Mouse (Mus musculus) right cerebral cortex, postnatal 4 days (tissue): ENCODE measurements at regions not wholly inside any gene's neighbourhood (a gene's known extent, or its start where the extent isn't known, plus 50 kb on each side); places are given as distances from the start of the nearest gene placed in this dataset.

Experiments
- DNase-seq: peaks from one replicate; pipeline ENCODE4 v3.0.0-alpha.2; 2022

DNA sequence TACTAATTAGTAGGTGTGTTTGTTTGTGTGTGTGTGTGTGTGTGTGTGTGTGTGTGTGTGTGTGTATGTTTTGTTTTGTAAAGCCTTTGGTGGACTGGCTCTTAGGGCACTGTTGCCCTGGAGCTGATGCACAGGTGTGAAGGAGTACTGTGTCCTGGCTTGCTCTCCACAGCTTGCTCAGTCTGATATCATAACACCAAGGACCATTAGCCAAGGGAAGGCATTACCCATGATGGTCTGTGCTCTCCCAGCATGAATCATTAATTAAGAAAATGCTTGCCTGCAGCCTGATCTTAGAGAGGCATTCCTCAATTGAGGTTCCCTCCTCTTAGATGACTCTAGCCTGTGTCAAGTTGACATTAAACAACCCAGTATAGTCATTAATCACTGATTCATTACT lies 54.7 kb downstream of the Spry2 start:
- no peak for DNase-seq

DNA sequence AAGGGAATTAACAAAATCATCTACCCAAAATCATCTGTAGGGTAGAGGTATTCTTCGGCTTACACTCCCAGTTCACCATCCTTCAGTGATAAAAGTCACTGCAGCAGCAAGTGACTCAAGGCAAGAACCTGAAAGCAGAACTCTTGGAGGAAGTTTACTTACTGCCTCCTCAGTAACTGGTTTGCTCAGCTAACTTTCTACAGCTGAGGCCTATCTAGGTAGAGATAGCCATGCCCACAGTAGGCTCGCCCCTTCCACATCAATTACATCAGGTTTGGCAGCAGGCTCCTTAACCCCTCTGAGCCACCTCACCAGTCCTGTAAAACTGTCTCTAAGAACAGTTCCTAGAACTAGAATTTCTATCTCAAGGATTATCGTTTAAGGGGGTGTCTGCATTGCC lies 59.1 kb downstream of the Spry2 start:
- DNase-seq: no peak

DNA sequence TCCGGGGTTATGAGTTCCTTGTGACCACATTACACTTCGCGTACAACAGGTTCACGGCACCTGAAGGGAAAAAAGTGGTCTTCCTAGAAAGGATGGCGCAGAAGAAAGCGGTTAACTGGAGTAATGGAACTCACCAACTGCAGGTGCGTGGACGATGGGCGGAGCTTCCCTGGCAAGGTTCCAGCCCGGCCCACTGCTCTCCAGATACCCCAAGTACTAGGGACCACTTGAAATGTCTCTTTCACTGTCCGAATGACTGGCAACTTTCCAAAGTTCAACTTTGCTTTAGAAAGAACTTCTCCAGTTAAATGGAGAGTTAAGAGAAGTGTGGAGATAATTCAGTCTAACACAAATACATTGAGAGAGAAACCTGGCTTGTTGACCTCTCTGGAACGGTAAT lies 65.9 kb downstream of the Spry2 start:
- no peak for DNase-seq

DNA sequence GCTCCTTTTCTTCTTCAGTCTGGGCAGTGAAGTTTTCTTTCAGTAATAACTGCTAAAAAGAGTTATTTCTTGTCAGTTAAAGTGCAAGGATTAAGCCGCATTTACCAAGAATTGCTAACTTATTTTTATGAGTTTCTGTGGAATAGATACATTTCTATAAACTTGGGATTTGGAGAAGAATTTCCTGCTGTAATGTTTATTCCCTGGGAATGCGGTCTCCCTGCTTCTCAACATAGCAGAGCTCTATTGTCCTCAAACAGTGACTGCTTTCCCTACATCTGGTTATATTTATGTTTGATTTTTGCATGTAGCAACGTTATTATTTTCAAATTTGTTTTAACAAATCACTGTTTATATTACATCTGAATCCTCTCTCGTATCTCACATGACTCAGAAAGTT lies 66.3 kb downstream of the Spry2 start:
- DNase-seq: no peak

GRCm38 (mm10) chr14:105823129-105823528 lies 73.5 kb downstream of the Spry2 start:
- DNase-seq: no peak

DNA sequence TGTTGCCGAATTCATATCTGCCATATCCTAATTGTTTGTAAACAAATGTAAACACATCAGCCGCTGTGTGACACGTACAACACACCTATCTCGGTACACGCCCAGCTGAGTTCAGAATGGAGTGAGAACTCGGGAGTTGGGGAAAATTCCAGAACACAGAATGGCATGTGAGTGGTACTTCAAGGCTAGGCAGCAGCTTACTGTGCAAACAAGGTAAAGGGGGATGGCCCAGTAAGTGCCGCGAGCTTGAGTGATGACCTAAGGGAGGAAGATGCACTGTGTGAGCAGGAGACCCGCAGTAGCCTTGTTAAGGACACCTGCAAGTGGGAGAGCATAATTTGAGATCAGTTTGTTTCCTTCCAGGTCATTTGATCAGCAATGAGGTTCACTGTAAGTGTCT lies 74.0 kb downstream of the Spry2 start:
- no peak for DNase-seq

- DNase-seq: no peak
These were observed 77.1 kb downstream of the Spry2 start for GRCm38 (mm10) chr14:105819534-105819933.

DNA sequence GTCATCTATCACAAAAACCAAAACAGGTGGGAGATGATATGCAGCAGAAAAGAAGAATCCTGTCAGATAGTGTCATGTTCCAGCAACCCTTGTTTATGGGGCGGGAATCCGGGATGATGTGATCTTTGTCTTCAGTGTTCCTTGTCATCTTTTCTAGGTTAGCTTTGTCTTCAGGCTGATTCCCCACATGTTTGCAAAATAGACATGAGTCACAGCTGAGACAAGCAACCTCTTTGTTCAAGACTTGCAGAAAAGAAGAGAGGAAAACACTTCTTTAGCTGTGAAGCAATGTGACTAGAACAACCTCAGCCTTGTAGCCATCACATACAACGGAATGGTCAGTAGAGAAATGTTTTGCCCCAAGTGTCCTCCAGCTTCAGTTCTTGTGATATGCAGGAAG lies 77.8 kb downstream of the Spry2 start:
- DNase-seq: no peak

GRCm38 (mm10) chr14:105817481-105817880 lies 79.1 kb downstream of the Spry2 start:
- no peak for DNase-seq

- no peak for DNase-seq
These were observed 80.8 kb downstream of the Spry2 start for GRCm38 (mm10) chr14:105815827-105816226.

- DNase-seq: no peak
These were observed 81.3 kb downstream of the Spry2 start for GRCm38 (mm10) chr14:105815281-105815680.

- DNase-seq: no peak
These were observed 83.0 kb downstream of the Spry2 start for GRCm38 (mm10) chr14:105813661-105814060.

GRCm38 (mm10) chr14:105813097-105813496 lies 83.5 kb downstream of the Spry2 start:
- no peak for DNase-seq

- DNase-seq: no peak
These were observed 90.9 kb downstream of the Spry2 start for GRCm38 (mm10) chr14:105805762-105806161.

GRCm38 (mm10) chr14:105805362-105805761 lies 91.3 kb downstream of the Spry2 start:
- DNase-seq: no peak

GRCm38 (mm10) chr14:105804761-105805160 lies 91.9 kb downstream of the Spry2 start:
- DNase-seq: no peak

DNA sequence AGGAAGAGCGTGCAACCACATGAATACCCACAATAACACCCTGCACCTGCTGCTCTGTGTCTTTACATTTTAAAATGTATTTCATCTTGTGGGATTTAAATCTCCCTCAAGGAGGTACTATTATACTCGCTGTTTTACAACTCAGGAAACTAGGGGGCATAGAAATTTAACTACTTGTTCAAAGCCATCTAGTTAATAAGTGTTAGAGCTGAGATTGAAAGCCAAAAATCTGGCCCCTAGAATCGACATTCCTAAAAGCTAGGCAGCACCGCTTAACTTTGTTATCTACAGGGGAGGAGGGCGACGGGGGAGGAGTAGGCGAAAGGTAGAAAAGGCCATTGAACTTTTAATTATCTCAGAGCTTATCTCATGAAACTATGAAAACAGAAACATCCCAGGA lies 93.3 kb downstream of the Spry2 start:
- no peak for DNase-seq

- DNase-seq: no peak
These were observed 93.9 kb downstream of the Spry2 start for GRCm38 (mm10) chr14:105802529-105803280.

- no peak for DNase-seq
These were observed 96.3 kb downstream of the Spry2 start for GRCm38 (mm10) chr14:105800142-105800925.

DNA sequence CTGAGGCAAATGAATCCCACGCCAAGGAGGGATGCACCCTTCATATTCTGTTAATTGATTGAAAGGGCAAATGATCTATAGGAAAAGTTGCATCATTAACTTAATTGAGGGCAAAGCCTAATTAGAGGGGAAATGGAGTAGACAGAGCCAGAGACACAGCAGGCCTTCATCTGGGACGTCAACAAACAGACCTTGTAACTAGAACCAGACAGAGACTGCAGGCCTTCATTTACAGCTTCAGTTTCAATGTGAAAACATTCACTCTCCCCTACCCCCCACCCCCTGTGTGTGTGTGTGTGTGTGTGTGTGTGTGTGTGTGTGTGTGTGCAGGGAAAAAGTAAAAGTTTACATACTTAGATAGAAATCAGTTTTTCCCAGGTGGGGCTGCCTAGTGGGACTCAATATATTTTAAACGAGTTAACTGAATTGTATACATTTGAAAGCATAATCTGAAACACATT lies 97.2 kb downstream of the Spry2 start:
- no peak for DNase-seq

DNA sequence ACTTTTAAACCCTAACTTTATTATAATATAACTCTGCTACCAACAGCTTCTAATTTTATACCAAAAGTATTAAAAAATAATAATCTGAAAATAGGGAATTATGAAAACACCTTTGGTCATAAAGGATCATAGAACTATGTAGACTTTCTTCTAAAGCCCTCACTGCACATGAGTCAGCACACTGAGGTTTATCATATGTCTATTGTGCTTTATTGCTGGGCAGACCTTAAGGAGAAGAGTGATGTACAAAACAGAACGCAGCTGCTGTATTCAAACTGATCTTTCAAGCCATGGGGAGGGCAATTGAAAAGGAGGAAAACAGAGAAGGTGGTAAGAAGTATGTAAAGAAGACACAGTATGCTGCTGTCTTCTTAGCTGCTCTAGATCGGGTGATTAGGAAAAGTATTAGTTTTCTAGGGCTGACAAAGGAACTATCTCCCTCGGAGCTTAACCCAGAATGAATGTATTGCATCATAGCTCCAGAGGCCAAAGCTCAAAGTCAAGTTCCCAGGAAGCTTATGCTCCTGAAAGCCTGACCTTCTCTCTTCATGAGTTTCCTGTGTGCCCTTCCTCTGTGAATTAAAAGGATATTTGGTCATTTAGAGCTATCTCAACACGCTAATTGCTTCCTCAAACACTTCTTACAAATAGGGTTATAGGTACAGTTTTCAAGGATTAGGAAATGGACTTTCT lies 103.5 kb downstream of the Spry2 start:
- DNase-seq: no peak

DNA sequence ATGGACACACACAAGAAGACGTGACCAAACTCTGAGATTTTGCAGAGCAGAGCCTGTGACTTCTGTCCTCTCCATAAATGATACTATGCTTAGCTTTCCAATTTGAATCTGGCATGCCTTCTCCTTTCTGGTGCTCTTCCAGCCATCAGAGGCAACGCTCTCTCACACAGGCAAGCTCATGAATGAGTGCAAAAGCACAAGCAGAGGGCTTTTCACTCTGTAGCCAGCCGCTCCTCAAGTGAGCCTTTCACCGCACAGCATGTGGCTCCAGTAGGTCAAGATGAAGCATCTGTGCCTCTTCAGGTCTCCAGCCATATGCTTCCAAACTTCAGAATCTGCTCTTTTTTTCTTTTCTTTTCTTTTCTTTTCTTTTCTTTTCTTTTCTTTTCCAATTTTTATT lies 106.2 kb downstream of the Spry2 start:
- no peak for DNase-seq

- DNase-seq: no peak
These were observed 113.2 kb downstream of the Spry2 start for GRCm38 (mm10) chr14:105783428-105783827.

DNA sequence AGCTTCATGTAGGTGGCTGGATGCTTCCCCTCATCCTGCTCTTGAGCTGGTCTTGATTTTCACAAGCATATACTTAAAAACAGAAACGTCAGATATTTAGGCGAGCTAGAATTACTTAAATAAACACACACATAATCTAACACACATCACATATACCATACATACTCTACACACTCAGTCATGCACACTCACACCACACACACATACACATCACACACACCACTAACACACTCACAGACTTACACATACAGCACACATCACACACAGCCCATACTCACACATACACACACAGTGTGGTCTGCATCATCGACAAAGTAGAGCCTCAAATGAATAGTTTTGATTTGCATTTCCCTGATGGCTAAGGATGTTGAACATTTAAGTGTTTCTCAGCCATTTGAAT lies 116.9 kb downstream of the Spry2 start:
- DNase-seq: no peak
